Mouse (Mus musculus): Measurements from ENCODE around the gene Vmn1r69. TPM values are rescaled to one million over a fixed set of nuclear protein-coding genes. Genes with fewer than 3 reads are reported as not detected.

The Vmn1r69 gene
- polyA plus RNA-seq (2015; fragmentation: Nextera tagmentation; extraction: Ambion mirVana), result not detected in 2 replicates

- DNase-seq (ENCODE audit: low spot score), result no peak
Observed at GRCm38 (mm10) chr7:10613559-10613958, at the start of gene Vmn1r69. Vmn1r69 (minus strand) TSS chr7:10613659.

GRCm38 (mm10) chr7:10631232-10631631 is 17.8 kb upstream of the Vmn1r69 start, which contains the start of gene Vmn1r70:
Vmn1r70 (plus strand) TSS chr7:10631532.
- DNase-seq (ENCODE audit: low spot score), result no peak

GRCm38 (mm10) chr7:10558385-10558784 is 55.1 kb downstream of the Vmn1r69 start, which contains the start of gene Vmn1r68:
Vmn1r68 (minus strand) TSS chr7:10558485.
- DNase-seq (ENCODE audit: low spot score), result no peak

Other genes with a start within 250 kb of the Vmn1r69 start
- gene Vmn1r67, start 170.3 kb downstream of the Vmn1r69 start, polyA plus RNA-seq (2015; fragmentation: Nextera tagmentation; extraction: Ambion mirVana), result not detected in 2 replicates
- gene Zik1, start 118.3 kb downstream of the Vmn1r69 start, polyA plus RNA-seq (2015; fragmentation: Nextera tagmentation; extraction: Ambion mirVana), result 5.9 and 6.5 TPM in 2 replicates
- gene Vmn1r68, start 55.2 kb downstream of the Vmn1r69 start, polyA plus RNA-seq (2015; fragmentation: Nextera tagmentation; extraction: Ambion mirVana), result not detected in 2 replicates
- not detected in 2 replicates for gene Vmn1r70, start 17.9 kb upstream of the Vmn1r69 start, polyA plus RNA-seq (2015; fragmentation: Nextera tagmentation; extraction: Ambion mirVana)
- gene Nlrp4b, start 74.1 kb upstream of the Vmn1r69 start, polyA plus RNA-seq (2015; fragmentation: Nextera tagmentation; extraction: Ambion mirVana), result not detected in 2 replicates
- not detected in 2 replicates for gene Vmn1r71, start 140.7 kb upstream of the Vmn1r69 start, polyA plus RNA-seq (2015; fragmentation: Nextera tagmentation; extraction: Ambion mirVana)